Mouse (Mus musculus) T-cell, adult 66 days (primary cell): ENCODE results near the gene Bhmt2. TPM values are rescaled to one million over a fixed set of nuclear protein-coding genes. Genes with fewer than 3 reads are reported as not detected.

ENCODE experiments used
- total RNA-seq, 2 experiments: library from RNA; stranded (reverse); gene quantifications; 3 replicates in 1 of 2; 4 replicates in 1 of 2; pipeline ENCODE4 v1.2.4; 2023

The Bhmt2 gene
- not detected for total RNA-seq

GRCm38 (mm10) chr13:93674131-93674561 is at the start of gene Bhmt2, which contains the start of gene Dmgdh:
Bhmt2 (minus strand) TSS chr13:93674302.
Dmgdh (plus strand) TSS chr13:93674433.

GRCm38 (mm10) chr13:93637282-93638245 is 36.5 kb downstream of the Bhmt2 start, which contains the start of gene Bhmt:
Bhmt (minus strand) TSS chr13:93637961.

Other genes with a start within 250 kb of the Bhmt2 start
- gene Jmy, start 174.5 kb downstream of the Bhmt2 start, total RNA-seq, result 10 to 100 TPM; 78.3 to 89.4 TPM
- 1 to 10 TPM; 1.9 to 2.0 TPM for gene Bhmt, start 36.3 kb downstream of the Bhmt2 start, total RNA-seq
- not detected for gene Dmgdh, start 131 bp upstream of the Bhmt2 start, total RNA-seq
- gene Arsb, start 97.3 kb upstream of the Bhmt2 start, total RNA-seq, result 10 to 100 TPM; 12.9 to 15.7 TPM